Mouse (Mus musculus): Measurements from ENCODE around the gene Olfr1477.
"Not testable (repeated sequence)": the region's sequence is repeated elsewhere in the genome, so short reads cannot be mapped to it uniquely, and the experiment has no call there.

The Olfr1477 gene

DNA sequence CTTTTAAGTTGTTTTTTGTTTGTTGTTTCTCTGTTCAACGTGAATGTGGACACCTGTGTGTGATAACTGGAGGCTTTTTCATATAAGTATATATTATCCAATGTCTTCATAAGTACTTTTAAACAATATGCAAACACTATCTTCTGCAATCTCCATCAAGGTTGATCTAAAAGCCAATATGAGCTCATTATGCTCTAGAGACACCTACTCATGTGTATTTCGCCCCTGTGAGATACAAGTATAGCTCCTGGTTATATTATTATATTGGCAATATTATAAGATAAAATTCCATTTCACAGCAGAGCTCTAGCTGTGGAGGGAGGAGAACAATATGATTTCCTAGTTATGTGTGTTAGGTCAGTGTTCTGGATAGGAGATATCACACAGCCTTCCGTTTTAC, at the start of gene Olfr1477:
TSS of gene Olfr1477 (plus strand) at position 301 of the 400 bp plus-strand sequence.
- DNase-seq: no peak

DNA sequence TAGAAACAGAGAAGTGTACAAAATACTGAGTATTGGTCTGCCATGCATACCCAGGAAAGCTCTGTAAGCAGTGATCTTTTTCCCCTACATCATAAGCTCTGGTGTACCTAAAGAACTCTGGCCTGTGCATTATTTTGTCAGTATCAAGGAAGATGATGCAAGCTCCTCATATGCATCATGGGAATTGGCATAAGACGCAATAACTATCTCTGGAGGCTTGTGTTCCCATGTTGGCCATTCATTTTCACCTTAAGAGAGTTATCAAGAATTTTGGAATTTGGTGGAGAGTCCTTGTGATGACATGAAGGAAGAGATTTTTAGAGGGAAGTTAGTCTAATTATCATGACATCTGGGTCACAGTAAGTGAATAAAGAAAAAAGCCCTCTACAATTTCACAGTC, 44.4 kb upstream of the Olfr1477 start, which contains the start of gene Olfr1472:
TSS of gene Olfr1472 (minus strand) at position 101 of the 400 bp plus-strand sequence.
- DNase-seq: no peak

GRCm38 (mm10) chr19:13469265-13469664, 31.1 kb upstream of the Olfr1477 start, which contains the start of gene Olfr1474:
Olfr1474 (plus strand) TSS chr19:13469565.
- DNase-seq: not testable (repeated sequence)

DNA sequence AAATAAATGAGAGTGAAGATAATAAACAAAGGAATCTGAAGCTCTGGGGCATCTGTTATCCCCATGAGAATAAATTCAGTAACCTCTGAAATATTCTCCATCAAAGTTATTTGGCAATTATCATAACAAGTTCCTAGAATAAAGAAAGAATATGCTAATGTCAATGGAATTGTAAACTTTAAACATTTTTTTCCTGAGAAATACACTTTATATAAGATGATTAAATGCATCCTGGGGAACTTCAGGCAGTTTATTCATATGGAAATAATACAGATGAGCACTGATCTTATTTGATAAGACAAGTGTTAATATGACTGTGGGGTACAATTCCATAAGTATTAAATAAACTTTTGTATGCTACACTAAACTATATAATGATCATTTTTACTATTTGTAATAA, 20.2 kb upstream of the Olfr1477 start, which contains the start of gene Olfr1475:
TSS of gene Olfr1475 (minus strand) at position 101 of the 400 bp plus-strand sequence.
- no peak for DNase-seq

GRCm38 (mm10) chr19:13527613-13528012, 27.3 kb downstream of the Olfr1477 start, which contains the start of gene Olfr1480:
Olfr1480 (plus strand) TSS chr19:13527913.
- DNase-seq: no peak
